Mouse (Mus musculus): ENCODE data around the gene B3gnt3. TPM values are rescaled to one million over a fixed set of nuclear protein-coding genes. Genes with fewer than 3 reads are reported as not detected.
A peak's percentile ranks its signal among the peaks of the same experiment; 100 is the strongest.
"Not testable (repeated sequence)": the region's sequence is repeated elsewhere in the genome, so short reads cannot be mapped to it uniquely, and the experiment has no call there.

The B3gnt3 gene
- 0.29 to 0.75 TPM in 2 of 3 replicates, not detected in the other for total RNA-seq (2017)

- peak; percentile 19; the same call in 1 of the 2 replicates for ATAC-seq (replicated peaks; ENCODE audit: insufficient number of reproducible peaks, low FRiP score, low TSS enrichment, poor library complexity, severe bottlenecking)
Observed at GRCm38 (mm10) chr8:71701414-71702086, at the start of gene B3gnt3. B3gnt3 (minus strand) TSS chr8:71701789.

GRCm38 (mm10) chr8:71749321-71750075, 47.9 kb upstream of the B3gnt3 start:
- ATAC-seq (replicated peaks; ENCODE audit: insufficient number of reproducible peaks, low FRiP score, low TSS enrichment, poor library complexity, severe bottlenecking): not testable (repeated sequence)

GRCm38 (mm10) chr8:71747082-71747481, 45.5 kb upstream of the B3gnt3 start:
- peak; percentile 80 for ATAC-seq (replicated peaks; ENCODE audit: insufficient number of reproducible peaks, low FRiP score, low TSS enrichment, poor library complexity, severe bottlenecking)

GRCm38 (mm10) chr8:71745322-71745721, 43.7 kb upstream of the B3gnt3 start:
- no peak for ATAC-seq (replicated peaks; ENCODE audit: insufficient number of reproducible peaks, low FRiP score, low TSS enrichment, poor library complexity, severe bottlenecking)

- no peak for ATAC-seq (replicated peaks; ENCODE audit: insufficient number of reproducible peaks, low FRiP score, low TSS enrichment, poor library complexity, severe bottlenecking)
Observed at GRCm38 (mm10) chr8:71742783-71743182, 41.2 kb upstream of the B3gnt3 start.

GRCm38 (mm10) chr8:71741687-71742114, 40.1 kb upstream of the B3gnt3 start:
- no peak for ATAC-seq (replicated peaks; ENCODE audit: insufficient number of reproducible peaks, low FRiP score, low TSS enrichment, poor library complexity, severe bottlenecking)

GRCm38 (mm10) chr8:71741226-71741625, 39.6 kb upstream of the B3gnt3 start:
- no peak for ATAC-seq (replicated peaks; ENCODE audit: insufficient number of reproducible peaks, low FRiP score, low TSS enrichment, poor library complexity, severe bottlenecking)

GRCm38 (mm10) chr8:71738316-71738715, 36.7 kb upstream of the B3gnt3 start:
- ATAC-seq (replicated peaks; ENCODE audit: insufficient number of reproducible peaks, low FRiP score, low TSS enrichment, poor library complexity, severe bottlenecking): not testable (repeated sequence)

GRCm38 (mm10) chr8:71731652-71732230, 30.2 kb upstream of the B3gnt3 start:
- ATAC-seq (replicated peaks; ENCODE audit: insufficient number of reproducible peaks, low FRiP score, low TSS enrichment, poor library complexity, severe bottlenecking): peak; percentile 48; the same call in 1 of the 2 replicates

- no peak for ATAC-seq (replicated peaks; ENCODE audit: insufficient number of reproducible peaks, low FRiP score, low TSS enrichment, poor library complexity, severe bottlenecking)
Observed at GRCm38 (mm10) chr8:71728826-71729620, 27.4 kb upstream of the B3gnt3 start.

GRCm38 (mm10) chr8:71728240-71728785, 26.7 kb upstream of the B3gnt3 start:
- ATAC-seq (replicated peaks; ENCODE audit: insufficient number of reproducible peaks, low FRiP score, low TSS enrichment, poor library complexity, severe bottlenecking): no peak

GRCm38 (mm10) chr8:71725122-71725924, 23.7 kb upstream of the B3gnt3 start, which contains the start of gene Fcho1:
Fcho1 (minus strand) TSS chr8:71725716.
- ATAC-seq (replicated peaks; ENCODE audit: insufficient number of reproducible peaks, low FRiP score, low TSS enrichment, poor library complexity, severe bottlenecking): peak; percentile 51

GRCm38 (mm10) chr8:71724389-71724788, 22.8 kb upstream of the B3gnt3 start:
- ATAC-seq (replicated peaks; ENCODE audit: insufficient number of reproducible peaks, low FRiP score, low TSS enrichment, poor library complexity, severe bottlenecking): no peak

- peak; percentile 62 for ATAC-seq (replicated peaks; ENCODE audit: insufficient number of reproducible peaks, low FRiP score, low TSS enrichment, poor library complexity, severe bottlenecking)
Observed at GRCm38 (mm10) chr8:71723047-71723551, 21.5 kb upstream of the B3gnt3 start.

- no peak for ATAC-seq (replicated peaks; ENCODE audit: insufficient number of reproducible peaks, low FRiP score, low TSS enrichment, poor library complexity, severe bottlenecking)
Observed at GRCm38 (mm10) chr8:71719928-71720457, 18.4 kb upstream of the B3gnt3 start.

- ATAC-seq (replicated peaks; ENCODE audit: insufficient number of reproducible peaks, low FRiP score, low TSS enrichment, poor library complexity, severe bottlenecking): no peak
Observed at GRCm38 (mm10) chr8:71719218-71719617, 17.6 kb upstream of the B3gnt3 start.

- ATAC-seq (replicated peaks; ENCODE audit: insufficient number of reproducible peaks, low FRiP score, low TSS enrichment, poor library complexity, severe bottlenecking): no peak
Observed at GRCm38 (mm10) chr8:71718252-71718651, 16.7 kb upstream of the B3gnt3 start.

All from monocyte, adult 5-6 weeks (primary cell).